Mouse (Mus musculus) forebrain, embryonic 13.5 days (tissue): Measurements from ENCODE around the gene Gpsm2. TPM values are rescaled to one million over a fixed set of nuclear protein-coding genes. Genes with fewer than 3 reads are reported as not detected.
"Not testable (repeated sequence)": the region's sequence is repeated elsewhere in the genome, so short reads cannot be mapped to it uniquely, and the experiment has no call there.

ENCODE experiments used
- ATAC-seq: fragments of 200-750 bp; cut with Nextera tagmentation; 2 replicates; pipeline ENCODE4 v1.8.0; 2017
- H3K27ac ChIP-seq: fragments of 300-500 bp; sonication (generic); 2 replicates; pipeline ENCODE4 v1.5.1; 2015; ENCODE audit warnings: inconsistent platforms, mild to moderate bottlenecking, moderate library complexity
- H3K27me3 ChIP-seq: fragments of 300-500 bp; sonication (generic); 2 replicates; pipeline ENCODE4 v1.6.1; 2015; ENCODE audit warnings: mild to moderate bottlenecking, inconsistent platforms
- H3K36me3 ChIP-seq: fragments of 300-500 bp; sonication (generic); 2 replicates; pipeline ENCODE4 v1.6.1; 2015; ENCODE audit warnings: mild to moderate bottlenecking, inconsistent platforms; ENCODE audit not compliant: poor library complexity, severe bottlenecking
- H3K4me1 ChIP-seq: fragments of 300-500 bp; sonication (generic); 2 replicates; pipeline ENCODE4 v1.6.1; 2015; ENCODE audit warnings: inconsistent platforms
- H3K4me2 ChIP-seq: fragments of 300-500 bp; sonication (generic); 2 replicates; pipeline ENCODE4 v1.6.1; 2015; ENCODE audit warnings: inconsistent platforms, mild to moderate bottlenecking, moderate library complexity
- H3K4me3 ChIP-seq: fragments of 300-500 bp; sonication (generic); 2 replicates; pipeline ENCODE4 v1.5.1; 2015; ENCODE audit warnings: mild to moderate bottlenecking, inconsistent platforms
- H3K9ac ChIP-seq: fragments of 300-500 bp; sonication (generic); 2 replicates; pipeline ENCODE4 v1.6.1; 2015; ENCODE audit warnings: mild to moderate bottlenecking, inconsistent platforms
- H3K9me3 ChIP-seq: fragments of 300-500 bp; sonication (generic); replicated peaks from 2 replicates; pipeline ENCODE4 v1.6.1; 2016; ENCODE audit warnings: inconsistent platforms
- WGBS: fragments of 180-500 bp; shearing (Covaris S2); methylation state at CpG from one replicate; pipeline ENCODE4 v1.1.7; 2015; 5-methylcytosine and 5-hydroxymethylcytosine counted together
- polyA plus RNA-seq: library from polyadenylated mRNA; unstranded; fragments of >200 nt; fragmentation: Nextera tagmentation; extraction: Ambion mirVana; gene quantifications from 2 replicates; pipeline ENCODE4 v1.2.1, GENCODE M21; 2015

Gene Gpsm2
- polyA plus RNA-seq, 1 experiment from 2014 or later = 64.6 TPM

DNA sequence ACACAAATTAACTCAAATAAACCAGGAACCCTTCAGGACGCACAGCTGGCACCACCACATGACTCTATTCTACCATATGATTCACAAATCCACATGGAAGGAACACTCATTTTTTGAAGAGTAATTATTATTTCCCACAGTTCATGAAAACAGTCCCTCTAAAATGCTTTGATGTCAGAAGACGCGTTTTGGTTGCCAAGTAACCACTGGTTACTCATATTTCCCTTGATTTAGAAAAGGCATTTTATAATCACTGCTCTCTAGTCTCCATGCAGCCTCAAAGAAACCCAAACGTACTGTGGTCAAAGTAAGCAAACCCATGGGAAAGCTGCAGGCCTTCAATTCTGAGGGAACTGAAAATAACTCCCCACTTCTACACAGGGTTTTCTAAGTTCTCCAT, 32.1 kb downstream of the Gpsm2 start:
- no peak overlapping the region for H3K27ac ChIP-seq
- no peak for ATAC-seq
- H3K4me3 ChIP-seq = no peak overlapping the region
- no peaks in the 10 kb centered on the region for H3K9me3 ChIP-seq
- no peaks in the 10 kb centered on the region for H3K27me3 ChIP-seq
- H3K36me3 ChIP-seq = peaks cover 63% of the 10 kb centered on the region
- no peak overlapping the region for H3K9ac ChIP-seq
- WGBS = 84% methylated on average over 4 of the region's 4 CpGs
- H3K4me1 ChIP-seq = 0 out of 2 replicates have a peak, but pooled peaks cover 3% of the 10 kb centered on the region
- H3K4me2 ChIP-seq = no peak overlapping the region

DNA sequence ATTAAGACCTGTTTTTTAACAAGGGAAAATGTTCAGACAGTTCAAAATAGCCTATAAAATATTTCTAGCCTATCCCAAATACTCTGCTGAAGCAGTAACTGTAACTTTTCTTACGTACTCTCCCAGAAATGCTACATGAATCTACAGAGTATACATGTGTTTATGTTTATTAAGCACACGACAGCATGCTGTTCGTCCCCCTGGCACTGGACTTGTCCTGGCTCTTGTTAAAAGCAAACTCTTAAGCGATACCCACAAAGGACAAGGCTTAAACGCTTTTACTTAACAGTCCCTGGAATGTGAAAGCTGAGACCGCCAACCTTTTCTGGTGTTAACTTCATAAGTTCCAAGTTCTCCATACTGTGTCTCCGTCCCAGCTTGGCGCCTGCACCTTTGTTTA, 32.7 kb downstream of the Gpsm2 start:
- no peak for ATAC-seq
- H3K9ac ChIP-seq = no peak overlapping the region
- peaks cover 61% of the 10 kb centered on the region for H3K36me3 ChIP-seq
- WGBS = 72% methylated on average over 8 of the region's 8 CpGs
- H3K9me3 ChIP-seq = no peaks in the 10 kb centered on the region
- H3K27me3 ChIP-seq = no peaks in the 10 kb centered on the region
- H3K4me1 ChIP-seq = 0 out of 2 replicates have a peak, but pooled peaks cover 3% of the 10 kb centered on the region
- H3K4me3 ChIP-seq = no peak overlapping the region
- no peak overlapping the region for H3K4me2 ChIP-seq
- H3K27ac ChIP-seq = no peak overlapping the region

DNA sequence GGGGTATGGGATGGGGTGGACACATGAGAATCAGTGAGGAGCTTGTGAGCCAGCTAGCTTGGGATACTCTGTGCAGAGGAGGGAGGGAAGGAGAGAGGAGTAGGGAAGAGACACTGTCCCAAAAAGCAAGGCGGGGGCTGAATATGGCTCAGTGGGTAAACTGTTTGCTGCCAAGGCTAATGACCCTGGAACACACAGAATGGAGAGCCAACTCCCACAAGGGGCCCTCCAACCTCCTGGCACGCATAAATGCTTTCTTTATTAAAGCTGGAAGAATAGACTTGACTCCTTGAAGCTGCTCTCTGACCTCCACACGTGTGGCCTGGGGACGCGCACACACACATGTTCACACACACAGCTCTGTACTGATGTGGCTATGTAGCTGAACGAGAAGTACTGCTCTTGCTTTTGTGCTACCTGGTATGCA, 33.1 kb downstream of the Gpsm2 start:
- Histone ChIP-seq H3K9ac (no peak overlapping the region), H3K36me3 (peaks cover 61% of the 10 kb centered on the region)

DNA sequence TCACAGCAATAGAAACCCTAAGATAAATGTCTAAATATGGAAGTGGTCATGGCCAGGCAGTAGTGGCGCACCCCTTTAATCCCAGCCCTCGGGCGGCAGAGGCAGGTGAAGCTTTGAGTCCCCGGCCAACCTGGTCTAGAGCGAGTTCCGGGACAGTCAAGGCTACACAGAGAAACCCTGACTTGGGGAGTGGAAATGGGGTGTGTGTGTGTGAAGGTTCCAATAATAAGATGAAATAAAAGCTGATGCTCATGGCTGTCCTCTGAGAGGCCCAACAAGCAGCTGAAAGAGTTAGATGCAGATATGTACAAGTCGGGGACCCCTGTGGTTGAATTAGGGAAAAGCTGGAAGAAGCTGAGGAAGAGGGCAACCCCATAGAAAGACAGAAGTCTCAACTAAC, 36.4 kb downstream of the Gpsm2 start:
- no peaks in the 10 kb centered on the region for H3K9me3 ChIP-seq
- H3K27me3 ChIP-seq = no peaks in the 10 kb centered on the region
- no peak overlapping the region for H3K4me2 ChIP-seq
- ATAC-seq = no peak
- no peak overlapping the region for H3K27ac ChIP-seq
- WGBS = 97% methylated on average over 7 of the region's 7 CpGs
- H3K9ac ChIP-seq = no peak overlapping the region
- no peak overlapping the region for H3K4me3 ChIP-seq
- H3K36me3 ChIP-seq = peaks cover 80% of the 10 kb centered on the region
- 0 out of 2 replicates have a peak, but pooled peaks cover 3% of the 10 kb centered on the region for H3K4me1 ChIP-seq

More for the DNA sequence above, 33.1 kb downstream of the Gpsm2 start:
- Histone ChIP-seq H3K9me3 (no peaks in the 10 kb centered on the region), H3K4me2 (no peak overlapping the region), H3K27me3 (no peaks in the 10 kb centered on the region), H3K4me3 (no peak overlapping the region), H3K4me1 (0 out of 2 replicates have a peak, but pooled peaks cover 3% of the 10 kb centered on the region), H3K27ac (no peak overlapping the region)
- no peak for ATAC-seq
- WGBS = 63% methylated on average over 6 of the region's 6 CpGs

DNA sequence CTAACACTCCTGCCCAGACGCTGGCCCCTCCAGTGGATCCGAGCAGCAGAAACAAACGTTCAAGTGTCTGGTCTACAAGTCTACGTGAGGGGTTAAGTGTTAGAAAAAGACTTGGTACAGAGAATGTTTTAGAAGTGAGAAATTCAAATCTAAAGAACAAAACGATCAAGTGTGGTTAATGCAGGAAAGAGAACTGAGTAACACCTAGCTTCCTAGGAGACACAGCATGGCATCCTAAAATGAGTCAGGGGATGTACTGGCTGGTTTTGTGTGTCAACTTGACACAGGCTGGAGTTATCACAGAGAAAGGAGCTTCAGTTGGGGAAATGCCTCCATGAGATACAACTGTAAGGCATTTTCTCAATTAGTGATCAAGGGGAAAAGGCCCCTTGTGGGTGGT, 38.5 kb downstream of the Gpsm2 start:
- not testable (repeated sequence) for ATAC-seq, H3K9ac ChIP-seq, H3K4me1 ChIP-seq, H3K4me3 ChIP-seq, H3K4me2 ChIP-seq, H3K9me3 ChIP-seq, H3K27me3 ChIP-seq, H3K27ac ChIP-seq
- peaks cover 90% of the 10 kb centered on the region for H3K36me3 ChIP-seq
- 95% methylated on average over 5 of the region's 5 CpGs for WGBS

DNA sequence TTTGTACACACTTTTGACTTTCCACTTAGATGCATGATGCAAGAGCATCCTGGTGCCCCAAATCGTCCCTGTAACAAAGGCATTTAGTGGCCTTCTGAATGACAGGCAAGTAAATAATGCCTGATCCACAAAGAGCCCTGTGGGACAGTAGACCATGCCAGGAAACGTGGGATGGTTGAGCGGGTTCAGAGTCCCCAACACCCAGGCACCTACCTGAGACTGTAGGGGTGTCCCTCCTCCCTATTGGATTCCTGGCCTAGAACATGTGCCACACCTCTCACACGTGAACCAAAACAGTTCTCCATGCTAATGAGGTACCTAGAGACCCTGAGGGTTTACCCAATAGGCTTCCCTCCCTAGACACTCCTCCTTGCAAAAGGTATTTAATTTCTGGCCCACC, 41.1 kb downstream of the Gpsm2 start:
- ATAC-seq = no peak
- WGBS = 80% methylated on average over 4 of the region's 4 CpGs
- no peak overlapping the region for H3K27ac ChIP-seq
- H3K27me3 ChIP-seq = no peaks in the 10 kb centered on the region
- no peak overlapping the region for H3K4me2 ChIP-seq
- peaks cover 92% of the 10 kb centered on the region for H3K36me3 ChIP-seq
- H3K4me3 ChIP-seq = no peak overlapping the region
- H3K9ac ChIP-seq = no peak overlapping the region
- H3K9me3 ChIP-seq = no peaks in the 10 kb centered on the region
- H3K4me1 ChIP-seq = no peaks in the 10 kb centered on the region

DNA sequence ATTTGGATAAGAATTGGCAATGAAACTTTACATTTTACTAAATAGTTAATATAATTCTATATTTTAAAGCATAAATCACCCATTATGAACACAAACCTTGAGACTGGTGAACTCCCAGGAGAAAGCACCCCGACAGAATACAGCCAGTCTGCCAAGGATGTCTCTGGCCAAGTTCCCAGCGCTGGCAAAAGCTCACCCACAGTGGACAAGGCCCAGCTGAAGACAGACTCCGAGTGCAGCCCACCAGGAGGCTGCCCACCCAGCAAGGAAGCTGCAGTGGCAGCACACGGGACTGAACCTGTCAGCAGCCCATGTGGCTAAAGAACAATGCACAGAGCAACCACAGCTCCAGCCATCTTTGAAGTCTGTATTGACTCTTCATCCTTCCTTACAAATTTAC, 45.5 kb downstream of the Gpsm2 start:
- Histone ChIP-seq H3K9me3 (no peaks in the 10 kb centered on the region), H3K4me1 (no peaks in the 10 kb centered on the region), H3K27me3 (no peaks in the 10 kb centered on the region), H3K9ac (no peak overlapping the region), H3K36me3 (peaks cover 91% of the 10 kb centered on the region), H3K27ac (no peak overlapping the region), H3K4me2 (no peak overlapping the region), H3K4me3 (no peak overlapping the region)
- 75% methylated on average over 4 of the region's 4 CpGs for WGBS
- ATAC-seq = no peak

DNA sequence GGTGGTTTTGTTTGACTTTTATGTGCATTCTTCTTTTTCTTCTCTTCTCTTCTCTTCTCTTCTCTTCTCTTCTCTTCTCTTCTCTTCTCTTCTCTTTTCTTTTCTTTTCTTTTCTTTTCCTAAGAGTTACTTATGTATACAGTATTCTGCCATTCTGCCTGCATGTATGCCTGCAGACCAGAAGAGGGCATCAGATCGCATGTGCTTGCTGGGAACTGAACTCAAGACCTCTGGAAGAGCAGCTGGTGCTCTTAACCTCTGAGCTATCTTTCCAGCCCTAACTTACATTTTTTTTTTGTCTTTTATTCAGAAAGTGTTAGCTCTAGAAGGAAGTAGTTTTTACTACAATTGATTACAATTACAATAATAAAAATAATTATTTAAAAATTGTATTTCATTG, 61.2 kb downstream of the Gpsm2 start:
- no peaks in the 10 kb centered on the region for H3K9me3 ChIP-seq
- H3K27ac ChIP-seq = no peak overlapping the region
- no peak overlapping the region for H3K4me2 ChIP-seq
- no peak overlapping the region for H3K9ac ChIP-seq
- no peaks in the 10 kb centered on the region for H3K27me3 ChIP-seq
- H3K4me1 ChIP-seq = no peaks in the 10 kb centered on the region
- H3K36me3 ChIP-seq = peaks cover 45% of the 10 kb centered on the region
- WGBS = 84% methylated on average over 1 of the region's 1 CpGs
- H3K4me3 ChIP-seq = no peak overlapping the region
- no peak for ATAC-seq

DNA sequence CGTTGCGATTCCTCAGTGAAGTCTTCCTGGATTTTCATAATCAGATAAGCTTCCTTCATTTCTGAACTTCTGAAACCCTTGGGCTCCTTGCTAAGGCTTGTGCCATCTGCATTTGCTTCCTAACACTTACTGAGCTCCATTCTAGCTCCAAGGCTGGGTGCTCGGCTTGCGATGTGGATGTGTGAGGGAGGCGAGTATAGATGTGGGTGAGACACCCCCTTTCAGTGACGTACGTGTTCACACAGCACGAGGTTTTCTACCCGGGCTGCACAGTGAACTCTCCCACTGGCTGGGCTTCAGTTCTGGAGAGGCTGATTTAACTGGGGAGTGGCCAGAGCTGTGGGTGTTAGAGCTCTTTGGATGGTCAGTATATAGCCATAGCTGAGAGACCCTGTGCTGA, 63.5 kb downstream of the Gpsm2 start:
- 96% methylated on average over 9 of the region's 9 CpGs for WGBS
- Histone ChIP-seq H3K27me3 (no peaks in the 10 kb centered on the region), H3K4me2 (no peak overlapping the region), H3K36me3 (peaks cover 23% of the 10 kb centered on the region), H3K4me1 (peaks cover 13% of the 10 kb centered on the region), H3K9ac (no peak overlapping the region), H3K27ac (no peak overlapping the region), H3K9me3 (no peaks in the 10 kb centered on the region), H3K4me3 (no peak overlapping the region)
- ATAC-seq = no peak

DNA sequence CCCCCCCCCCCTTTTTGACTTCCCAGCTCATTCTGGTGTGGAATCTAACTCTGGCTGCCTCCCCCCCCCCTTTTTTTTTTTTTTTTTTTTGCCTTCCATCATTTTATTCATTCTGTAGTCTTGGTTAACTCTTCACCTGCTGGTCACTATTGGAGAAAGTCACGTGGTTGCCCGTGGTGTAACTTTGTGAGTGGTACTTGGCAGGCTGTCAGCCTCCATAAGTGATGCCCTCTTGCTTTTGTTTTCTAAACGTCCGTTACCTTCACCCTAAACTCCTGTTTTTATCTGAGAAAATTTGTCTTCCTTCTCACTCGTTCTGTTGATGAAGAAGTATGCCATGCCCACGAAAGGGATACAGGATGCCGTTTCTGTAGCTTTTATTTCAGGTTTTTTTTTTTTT, 66.6 kb downstream of the Gpsm2 start:
- Histone ChIP-seq H3K4me1 (peaks cover 22% of the 10 kb centered on the region), H3K36me3 (no peaks in the 10 kb centered on the region; the same call in 1 of the 2 replicates), H3K4me2 (peak overlapping the region; percentile 66; the same call in 1 of the 2 replicates), H3K9me3 (no peaks in the 10 kb centered on the region), H3K9ac (no peak overlapping the region), H3K27ac (no peak overlapping the region), H3K4me3 (no peak overlapping the region), H3K27me3 (no peaks in the 10 kb centered on the region)
- no peak for ATAC-seq
- 87% methylated on average over 7 of the region's 7 CpGs for WGBS

DNA sequence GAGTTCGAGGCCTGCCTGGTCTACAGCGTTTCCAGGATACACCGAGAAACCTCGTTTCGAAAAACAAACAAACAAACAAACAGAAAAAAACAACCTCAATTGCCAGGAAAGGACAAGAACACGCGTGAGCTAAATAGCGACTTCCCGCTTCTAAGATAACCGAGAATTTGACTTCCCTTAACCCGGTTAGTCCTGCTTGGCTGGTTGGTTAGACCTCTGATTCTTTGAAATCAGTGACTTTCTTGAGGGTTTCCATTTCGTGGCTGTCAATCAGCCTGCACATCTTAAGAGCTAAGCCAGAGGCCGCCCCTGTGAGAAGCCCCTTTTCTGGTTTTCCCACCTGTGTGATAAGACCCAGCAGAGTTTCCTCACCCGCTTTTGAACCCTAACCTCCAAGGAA, 67.5 kb downstream of the Gpsm2 start:
- no peaks in the 10 kb centered on the region for H3K36me3 ChIP-seq

DNA sequence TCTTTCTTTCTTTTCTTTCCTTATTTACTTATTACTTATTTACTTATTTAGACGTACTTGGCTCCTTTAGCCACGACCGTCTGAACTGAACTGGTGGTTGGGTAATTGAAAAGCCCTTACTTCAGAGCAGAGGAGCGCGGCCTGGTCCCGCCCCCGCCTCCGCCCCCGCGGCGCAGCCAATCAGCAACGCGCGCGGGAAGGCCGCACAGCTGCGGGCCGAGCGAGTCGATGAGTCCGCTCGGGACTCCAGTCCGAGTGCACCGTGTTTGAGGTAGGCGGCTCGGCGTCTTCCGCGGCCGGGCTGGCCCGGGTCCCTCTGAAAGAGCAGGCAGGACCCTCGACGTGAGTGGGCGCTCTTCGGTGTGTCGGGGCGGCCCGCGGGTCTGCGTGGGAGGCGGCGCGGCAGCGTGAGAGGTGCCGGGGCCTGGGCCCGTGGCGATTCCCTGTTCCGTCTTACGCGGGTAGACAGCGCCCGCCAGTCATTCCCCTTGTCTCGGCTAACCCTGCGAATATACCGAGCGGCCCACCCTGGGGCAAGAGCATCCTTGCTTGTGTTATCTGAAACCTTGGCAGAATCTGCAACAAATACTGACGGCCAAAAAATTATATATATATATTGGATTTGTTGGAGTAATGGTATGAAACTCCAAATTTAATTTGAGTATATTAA, 68.3 kb downstream of the Gpsm2 start, which contains the start of gene Clcc1:
Gene Clcc1 (plus strand): TSS at position 204 of the 670 bp plus-strand sequence.
- ATAC-seq = peak; percentile 99
- Histone ChIP-seq H3K4me2 (peak within 1 kb of the TSS; percentile 66), H3K4me3 (peak within 1 kb of the TSS; percentile 81), H3K36me3 (no peaks in the 10 kb centered on the region), H3K27me3 (no peaks in the 10 kb centered on the region), H3K4me1 (peaks cover 22% of the 10 kb centered on the region), H3K27ac (peak within 1 kb of the TSS; percentile 88), H3K9ac (peak within 1 kb of the TSS; percentile 91), H3K9me3 (no peaks in the 10 kb centered on the region)
- under 1% methylated on average over 57 of the region's 57 CpGs for WGBS

More for the DNA sequence above, 67.5 kb downstream of the Gpsm2 start:
- Histone ChIP-seq H3K9me3 (no peaks in the 10 kb centered on the region), H3K9ac (peak overlapping the region; percentile 91), H3K27me3 (no peaks in the 10 kb centered on the region), H3K4me2 (peak overlapping the region; percentile 66), H3K4me1 (peaks cover 22% of the 10 kb centered on the region), H3K27ac (no peak overlapping the region), H3K4me3 (peak overlapping the region; percentile 81)
- ATAC-seq = no peak
- WGBS = 32% methylated on average over 14 of the region's 14 CpGs
